Mouse (Mus musculus): ENCODE data around the gene Fibp.

DNA sequence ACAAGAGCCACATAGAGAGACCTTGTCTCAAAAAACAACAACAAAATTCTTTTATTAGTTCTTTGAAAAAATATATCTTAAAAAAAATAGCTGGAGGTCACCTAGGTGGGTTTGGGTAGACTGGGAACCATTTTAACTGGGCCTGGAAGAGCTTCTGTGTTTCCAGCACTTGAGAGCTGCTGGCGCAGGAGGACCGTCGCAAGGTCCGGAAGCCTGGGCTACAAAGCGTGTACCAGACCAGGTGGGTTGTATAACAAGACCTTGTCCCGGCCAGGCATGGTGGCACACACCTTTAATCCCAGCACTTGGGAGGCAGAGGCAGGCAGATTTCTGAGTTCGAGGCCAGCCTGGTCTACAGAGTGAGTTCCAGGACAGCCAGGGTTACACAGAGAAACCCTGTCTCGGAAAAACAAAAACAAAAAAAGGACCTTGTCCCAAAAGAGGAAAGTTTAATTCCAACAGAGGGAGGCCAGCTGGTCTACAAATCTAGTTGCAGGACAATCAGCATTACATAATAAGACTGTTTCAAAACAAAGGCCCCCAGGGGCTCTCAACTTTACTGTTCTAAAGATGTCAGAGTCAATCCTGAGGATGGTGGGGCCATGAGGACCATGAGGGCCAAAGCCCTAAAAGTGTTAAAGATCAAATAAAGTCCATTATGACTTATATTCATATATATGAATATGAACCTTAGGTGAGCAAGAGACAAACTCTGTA lies 41.5 kb upstream of the Fibp start:
- TF ChIP-seq CTCF (IDR thresholded peaks at IDR 0.05) (no peak), POLR2A (IDR thresholded peaks at IDR 0.05; ENCODE audit: insufficient read depth, low read depth, low read length) (no peak), EP300 (IDR thresholded peaks at IDR 0.05; ENCODE audit: insufficient read depth, low read depth, low read length) (no peak)

Data from heart, adult 2 months (tissue).